Mouse (Mus musculus) thymus, postnatal 14 days (tissue): ENCODE data around the gene Abcc10.
A peak's percentile ranks its signal among the peaks of the same experiment; 100 is the strongest.

Experiments
- DNase-seq: peaks from one replicate; pipeline ENCODE4 v3.0.0; 2021

Gene Abcc10

DNA sequence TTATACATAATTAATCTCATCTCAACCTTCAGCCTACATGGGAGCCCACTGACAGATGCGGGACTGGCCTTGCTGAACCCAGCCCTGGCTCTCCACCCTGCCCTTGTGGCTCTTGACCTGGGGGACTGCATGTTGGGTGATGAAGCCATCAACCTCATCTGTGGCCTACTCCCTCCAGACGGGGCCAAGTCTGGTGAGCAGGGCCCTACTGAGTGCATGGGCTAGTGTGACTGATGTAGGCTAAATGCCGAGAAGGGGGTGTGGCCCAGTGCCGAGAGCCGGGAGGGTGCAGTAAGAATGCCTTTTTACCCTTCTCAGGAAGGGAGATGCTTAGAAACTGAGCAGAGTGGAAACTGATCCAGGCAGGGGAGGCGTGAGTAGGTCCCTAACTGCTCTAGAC is 73.0 kb downstream of the Abcc10 start:
- DNase-seq = no peak

DNA sequence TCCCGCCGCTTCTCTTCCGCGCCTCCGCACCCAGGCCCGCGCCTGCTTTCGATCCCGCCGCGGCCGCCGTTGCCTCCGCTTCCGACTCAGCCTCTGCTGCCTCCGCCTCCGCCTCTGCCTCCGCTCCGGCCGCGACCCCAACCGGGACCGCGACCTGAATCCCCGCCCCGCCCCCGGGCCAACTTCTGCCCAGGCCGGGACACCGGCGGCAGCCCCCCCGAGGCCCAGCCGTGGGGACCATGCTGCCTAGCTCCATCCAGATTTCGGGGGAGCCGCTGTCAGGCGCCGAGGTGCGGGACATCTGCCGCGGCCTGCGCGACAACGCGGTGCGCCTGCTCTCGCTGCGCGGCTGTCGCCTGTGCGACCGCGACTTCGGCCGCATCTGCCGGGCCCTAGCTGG is 74.0 kb downstream of the Abcc10 start:
- DNase-seq = peak; percentile 62

DNA sequence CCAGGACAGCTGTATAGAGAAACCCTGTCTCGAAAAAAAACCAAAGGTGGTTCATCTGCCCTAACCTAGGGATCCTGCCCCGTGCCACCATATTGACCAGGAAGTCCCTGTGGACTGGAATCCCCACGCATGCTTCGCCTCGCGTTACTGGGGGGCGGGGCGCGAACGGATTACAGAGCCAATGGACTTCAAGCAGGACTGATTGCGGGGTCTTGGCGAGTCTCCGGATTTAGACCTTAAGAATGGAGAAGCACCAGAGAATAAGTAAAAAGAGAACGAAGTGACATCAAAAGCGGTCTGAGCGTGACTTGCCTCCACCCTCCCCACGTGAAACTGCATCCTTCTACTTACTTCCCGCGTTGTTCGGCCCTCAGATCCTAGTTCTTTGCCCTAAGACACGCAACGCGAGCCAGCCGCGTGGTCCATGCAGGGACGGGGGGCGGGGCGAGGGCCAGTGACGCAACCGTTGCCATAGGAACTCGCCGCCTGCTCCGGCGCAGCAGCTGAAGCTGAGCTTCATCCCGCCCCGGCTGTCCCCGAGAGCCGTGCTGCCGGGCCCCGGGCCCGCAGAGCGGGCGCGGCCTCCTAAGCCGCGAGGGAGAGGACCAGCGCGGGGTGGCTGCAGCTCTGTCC is 74.6 kb downstream of the Abcc10 start, which contains the start of gene Lrrc73:
Lrrc73 (plus strand) TSS at position 80 of the 633 bp plus-strand sequence.
- DNase-seq = peak; percentile 92
